Mouse (Mus musculus): ENCODE measurements around the gene Zscan2. TPM values are rescaled to one million over a fixed set of nuclear protein-coding genes. Genes with fewer than 3 reads are reported as not detected.

Zscan2 gene
- total and polyA plus RNA-seq, 3 experiments, result 0.82 to 3.7 (median 1.7) TPM

- Histone ChIP-seq H3K36me3 (replicated peaks in 1 of 2; ENCODE audit: control insufficient read depth in 1 of 2, insufficient read depth in 1 of 2, low read length in 1 of 2) (peaks cover 3 to 12% of the 10 kb centered on the region in 2 experiments), H3K79me2 (replicated peaks; ENCODE audit: control insufficient read depth, extremely low read depth, insufficient read depth, poor library complexity, severe bottlenecking) (no peaks in the 10 kb centered on the region), H3K27ac (ENCODE audit: insufficient read depth, low read depth) (no peak overlapping the region), H3K9ac (ENCODE audit: insufficient read depth, low read depth) (no peak overlapping the region), H3K9me3 (replicated peaks; ENCODE audit: low read length) (no peaks in the 10 kb centered on the region), H3K4me1 (ENCODE audit: control insufficient read depth in 1 of 2, insufficient read depth in 2 of 2) (peaks cover 12 to 41% of the 10 kb centered on the region in 2 experiments; a peak in 3 of 4 replicates), H3K4me2 (ENCODE audit: insufficient read depth, low read depth, poor library complexity, severe bottlenecking) (no peak overlapping the region), H3K4me3 (replicated peaks in 1 of 3; ENCODE audit: low read depth in 2 of 3, low read length in 2 of 3, poor library complexity in 1 of 3) (no peak overlapping the region), H3K27me3 (replicated peaks) (no peaks in the 10 kb centered on the region)
- in situ Hi-C loops (cut with MboI; ENCODE audit: low pct_ligation_motif_present, low pct_unique_long_range_greater_than_20kb, low sequenced_read_pairs) (loop anchor here (25.0 kb wide), 1 partner anchor 457 kb away; the partner anchor contains the start of gene Fes), dilution Hi-C loops (cut with MboI; ENCODE audit: extremely low pct_ligation_motif_present, extremely low pct_unique_long_range_greater_than_20kb, low sequenced_read_pairs) (no loop called here)
- DNase-seq (ENCODE audit: extremely low read depth), result no peak
- no peak for TF ChIP-seq EP300 (IDR thresholded peaks at IDR 0.05; ENCODE audit: low read length)
- TF ChIP-seq MAFK (IDR thresholded peaks at IDR 0.05; ENCODE audit: insufficient replicate concordance, low read length), result no peak
- no peak for TF ChIP-seq TCF12 (IDR thresholded peaks at IDR 0.05; ENCODE audit: low read depth, low read length)
- TF ChIP-seq IRF4 (IDR thresholded peaks at IDR 0.05; ENCODE audit: low read depth, low read length), result no peak
- TF ChIP-seq NELFE (IDR thresholded peaks at IDR 0.05; ENCODE audit: low read depth, low read length), result no peak
- TF ChIP-seq ZC3H11A (IDR thresholded peaks at IDR 0.05; ENCODE audit: low read depth, low read length), result no peak
- no peak for TF ChIP-seq CHD2 (IDR thresholded peaks at IDR 0.05; ENCODE audit: low read length)
These were observed 16.6 kb upstream of the Zscan2 start for GRCm38 (mm10) chr7:80843910-80844640.

- no peaks in the 10 kb centered on the region for H3K27me3 ChIP-seq (replicated peaks)
- H3K79me2 ChIP-seq (replicated peaks; ENCODE audit: control insufficient read depth, extremely low read depth, insufficient read depth, poor library complexity, severe bottlenecking), result no peaks in the 10 kb centered on the region
- dilution Hi-C loops (cut with MboI; ENCODE audit: extremely low pct_ligation_motif_present, extremely low pct_unique_long_range_greater_than_20kb, low sequenced_read_pairs) (no loop called here), in situ Hi-C loops (cut with MboI; ENCODE audit: low pct_ligation_motif_present, low pct_unique_long_range_greater_than_20kb, low sequenced_read_pairs) (loop anchor here (5.0 to 25.0 kb wide), 2 partner anchors 107 to 457 kb away; partner anchors contain the start of gene Fes)
- DNase-seq (ENCODE audit: extremely low read depth), result no peak
- H3K4me3 ChIP-seq (replicated peaks in 1 of 3; ENCODE audit: low read depth in 2 of 3, low read length in 2 of 3, poor library complexity in 1 of 3), result no peak overlapping the region
- H3K36me3 ChIP-seq (replicated peaks in 1 of 2; ENCODE audit: control insufficient read depth in 1 of 2, insufficient read depth in 1 of 2, low read length in 1 of 2), result peaks cover 3 to 12% of the 10 kb centered on the region in 2 experiments
- no peak overlapping the region for H3K9ac ChIP-seq (ENCODE audit: insufficient read depth, low read depth)
- peaks cover 12 to 40% of the 10 kb centered on the region in 2 experiments; a peak in 3 of 4 replicates for H3K4me1 ChIP-seq (ENCODE audit: control insufficient read depth in 1 of 2, insufficient read depth in 2 of 2)
- no peak for TF ChIP-seq POLR2A (IDR thresholded peaks at IDR 0.05; ENCODE audit: low read depth, low read length)
- no peak for TF ChIP-seq E2F4 (IDR thresholded peaks at IDR 0.05; ENCODE audit: insufficient replicate concordance, low read depth, low read length)
- no peak for TF ChIP-seq MAZ (IDR thresholded peaks at IDR 0.05; ENCODE audit: low read depth, low read length)
- no peak for TF ChIP-seq ZKSCAN1 (IDR thresholded peaks at IDR 0.05; ENCODE audit: borderline replicate concordance, low read depth, low read length)
- TF ChIP-seq JUND (conservative IDR thresholded peaks at IDR 0.05; ENCODE audit: low read depth, low read length), result no peak
- TF ChIP-seq SIN3A (IDR thresholded peaks at IDR 0.05; ENCODE audit: low read length), result no peak
- TF ChIP-seq RCOR1 (conservative IDR thresholded peaks at IDR 0.05; ENCODE audit: low read depth, low read length), result no peak
- no peak for TF ChIP-seq HCFC1 (IDR thresholded peaks at IDR 0.05; ENCODE audit: low read depth, low read length)
- no peak for TF ChIP-seq USF2 (conservative IDR thresholded peaks at IDR 0.05; ENCODE audit: low read depth, low read length)
- no peak for TF ChIP-seq BHLHE40 (IDR thresholded peaks at IDR 0.05; ENCODE audit: low read depth, low read length)
- no peak for TF ChIP-seq CHD1 (IDR thresholded peaks at IDR 0.05; ENCODE audit: low read depth, low read length)
- no peak for TF ChIP-seq RAD21 (IDR thresholded peaks at IDR 0.05; ENCODE audit: low read depth, low read length)
- TF ChIP-seq ETS1 (conservative IDR thresholded peaks at IDR 0.05; ENCODE audit: low read depth, low read length), result no peak
- TF ChIP-seq ELF1 (IDR thresholded peaks at IDR 0.05; ENCODE audit: low read depth, low read length), result no peak
- no peak for TF ChIP-seq IRF4 (IDR thresholded peaks at IDR 0.05; ENCODE audit: low read depth, low read length)
- no peak for TF ChIP-seq POLR2AphosphoS2 (IDR thresholded peaks at IDR 0.05; ENCODE audit: low read depth, low read length)
- TF ChIP-seq CHD2 (IDR thresholded peaks at IDR 0.05; ENCODE audit: low read length), result no peak
- no peak for TF ChIP-seq SMC3 (IDR thresholded peaks at IDR 0.05; ENCODE audit: low read depth, low read length)
- TF ChIP-seq NRF1 (IDR thresholded peaks at IDR 0.05; ENCODE audit: low read depth, low read length), result no peak
- no peak for TF ChIP-seq USF1 (IDR thresholded peaks at IDR 0.05; ENCODE audit: low read depth, low read length)
- H3K4me2 ChIP-seq (ENCODE audit: insufficient read depth, low read depth, poor library complexity, severe bottlenecking), result no peak overlapping the region
- H3K27ac ChIP-seq (ENCODE audit: insufficient read depth, low read depth), result no peak overlapping the region
- H3K9me3 ChIP-seq (replicated peaks; ENCODE audit: low read length), result no peaks in the 10 kb centered on the region
These were observed 16.0 kb upstream of the Zscan2 start for GRCm38 (mm10) chr7:80844691-80845090.

Measured in CH12.LX (cell line).